Mouse (Mus musculus): ENCODE measurements at regions not wholly inside any gene's neighbourhood (a gene's known extent, or its start where the extent isn't known, plus 50 kb on each side); places are given as distances from the start of the nearest gene placed in this dataset.

DNA sequence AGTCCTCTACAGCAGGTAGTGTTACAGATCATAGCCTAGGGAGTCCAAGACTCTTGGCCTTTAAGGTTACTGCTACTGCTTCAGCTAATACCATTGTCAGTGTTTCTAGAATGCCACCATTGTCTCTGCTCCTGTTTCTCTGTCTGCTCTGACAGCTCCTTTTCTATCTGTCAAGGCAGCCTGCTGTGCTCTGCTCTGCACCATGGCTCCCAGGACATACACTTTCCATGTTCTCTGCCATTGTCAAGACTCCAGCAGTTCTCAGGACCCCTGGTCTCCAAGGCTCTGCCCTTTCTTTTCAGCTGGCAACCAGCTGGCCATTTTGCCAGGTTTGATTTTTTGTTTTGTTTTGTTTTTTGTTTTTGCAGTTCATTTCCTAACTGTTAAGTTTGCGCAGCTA is 208.7 kb downstream of the Otol1 start:
- no peak for ATAC-seq

DNA sequence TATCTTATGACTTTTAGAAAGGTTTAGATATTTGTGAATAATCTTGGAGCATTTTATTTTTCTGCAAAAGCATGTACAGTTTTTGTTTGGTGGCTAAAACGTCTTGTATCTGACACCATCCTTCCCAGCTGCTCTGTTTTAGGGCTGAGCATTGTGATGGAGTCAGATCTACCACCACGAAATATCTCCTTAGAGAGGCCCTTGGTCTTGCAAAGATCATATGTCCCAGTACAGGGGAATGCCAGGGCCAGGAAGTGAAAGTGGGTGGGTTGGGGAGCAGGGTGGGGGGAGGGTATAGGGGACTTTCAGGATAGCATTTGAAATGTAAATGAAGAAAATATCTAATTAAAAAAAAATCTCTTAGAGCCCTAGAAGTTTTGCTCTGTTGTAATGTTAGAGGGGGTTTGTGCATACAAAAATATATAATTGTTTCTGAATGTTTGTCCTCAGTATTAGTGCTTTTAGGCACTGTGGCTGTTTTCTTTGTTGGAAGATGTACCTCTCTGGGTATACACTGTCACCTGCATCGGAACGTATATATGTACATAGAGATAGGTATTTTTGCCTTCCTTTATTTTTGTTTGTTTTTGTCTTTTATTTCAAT is 211.4 kb downstream of the Otol1 start:
- no peak for ATAC-seq

DNA sequence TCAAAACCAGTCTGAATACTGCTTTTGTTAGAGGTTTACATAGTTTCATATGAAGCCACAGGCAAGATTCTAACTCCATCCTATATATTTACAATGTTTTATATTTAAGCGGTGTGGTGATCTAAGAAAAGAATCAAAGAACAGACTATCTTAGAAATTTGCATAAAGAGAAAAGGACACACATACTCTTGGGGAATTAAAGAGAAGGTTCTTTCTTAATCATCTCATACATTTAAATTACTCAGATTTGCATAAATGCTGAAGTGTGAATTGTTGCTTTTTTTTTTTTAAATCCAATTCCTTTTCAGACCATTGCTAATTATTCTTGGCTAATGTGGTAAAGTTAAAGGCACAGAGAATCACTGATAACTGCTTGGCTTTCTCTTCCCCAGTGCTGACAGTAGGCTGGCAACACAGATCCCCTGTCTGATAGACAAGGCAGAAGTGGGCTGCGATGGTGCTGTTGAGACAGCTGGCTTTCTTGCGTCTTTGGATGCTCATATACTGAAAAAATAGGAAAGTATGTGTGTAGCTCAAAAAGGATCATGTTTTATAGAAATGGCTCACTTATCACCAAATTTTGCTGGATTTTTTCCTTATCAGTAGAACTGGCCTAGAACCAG is 216.1 kb downstream of the Otol1 start:
- ATAC-seq: no peak

DNA sequence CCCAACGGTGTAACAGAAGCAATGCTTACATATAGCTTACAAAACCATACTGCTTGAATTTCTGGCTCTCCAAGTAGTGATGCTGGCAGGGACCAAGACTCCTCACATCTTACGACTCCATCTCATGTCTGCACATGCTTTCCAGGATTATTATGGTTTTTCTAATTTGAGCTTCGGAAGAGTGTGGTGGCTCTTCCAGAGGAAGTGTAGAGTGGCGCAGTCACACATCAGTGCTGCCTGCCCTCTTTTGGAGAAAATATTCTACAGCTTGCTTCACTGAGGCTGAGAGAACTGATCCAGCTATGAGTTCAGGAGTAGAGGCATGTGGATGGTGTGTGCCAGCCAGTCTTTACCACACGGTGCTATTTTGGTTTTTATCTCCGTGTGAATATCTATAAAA is 217.4 kb downstream of the Otol1 start:
- ATAC-seq: no peak

DNA sequence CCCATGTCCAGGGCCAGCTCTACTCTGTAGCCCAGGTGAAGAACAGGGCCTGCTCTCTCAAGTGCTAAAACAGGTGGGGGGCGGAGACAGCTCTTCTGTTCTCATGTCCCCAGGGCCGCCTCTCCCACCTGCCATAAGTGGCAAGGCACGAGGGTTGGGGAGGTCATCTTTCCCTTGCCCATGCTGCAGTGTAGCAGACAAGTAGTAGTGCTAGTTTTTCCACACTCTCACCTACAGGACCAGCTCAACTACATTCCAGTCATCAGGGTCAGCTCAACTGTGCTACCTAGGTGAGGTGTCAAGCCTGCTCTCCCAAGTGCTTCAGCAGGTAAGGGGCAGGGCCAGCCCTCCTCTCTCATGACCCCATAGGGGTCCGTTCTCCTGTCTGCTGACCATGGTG is 219.8 kb downstream of the Otol1 start:
- ATAC-seq: no peak

DNA sequence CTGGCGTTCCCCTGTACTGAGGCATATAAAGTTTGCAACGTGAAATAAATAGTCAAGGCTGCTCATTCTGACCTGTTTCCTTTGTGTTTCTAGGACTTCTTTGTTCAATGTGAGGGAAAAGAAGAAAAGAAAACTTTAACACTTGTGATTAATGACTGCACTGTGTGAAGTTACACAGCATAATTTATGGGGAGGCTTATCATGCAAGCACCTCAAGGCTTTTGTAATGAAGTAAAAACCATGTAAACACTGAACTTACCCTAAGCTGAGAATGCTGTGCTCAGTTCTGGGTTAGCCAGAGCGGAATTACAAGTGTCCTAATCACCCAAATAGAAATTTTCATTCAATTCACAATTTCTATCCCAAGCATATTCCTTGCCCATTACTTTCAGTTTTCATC is 241.2 kb downstream of the Otol1 start:
- ATAC-seq: no peak

DNA sequence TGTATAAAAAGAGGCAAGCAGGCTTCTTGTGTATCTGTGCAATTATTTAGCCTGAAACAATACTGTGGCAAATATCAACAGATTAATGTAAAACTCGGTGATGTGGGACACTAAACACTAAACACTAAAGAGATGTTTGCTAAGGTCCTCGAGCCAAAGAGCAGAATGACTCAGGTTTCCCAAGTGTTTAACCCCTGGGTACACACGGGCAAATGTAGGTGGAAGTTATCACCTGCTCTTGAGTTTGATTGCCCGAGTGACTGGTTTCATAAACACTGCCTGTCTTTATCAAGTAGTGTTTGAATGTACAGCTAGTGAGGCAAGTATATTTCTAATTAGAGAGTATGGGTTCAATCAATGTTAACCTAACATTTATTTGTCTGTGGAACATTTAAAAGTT is 242.5 kb downstream of the Otol1 start:
- ATAC-seq: no peak

DNA sequence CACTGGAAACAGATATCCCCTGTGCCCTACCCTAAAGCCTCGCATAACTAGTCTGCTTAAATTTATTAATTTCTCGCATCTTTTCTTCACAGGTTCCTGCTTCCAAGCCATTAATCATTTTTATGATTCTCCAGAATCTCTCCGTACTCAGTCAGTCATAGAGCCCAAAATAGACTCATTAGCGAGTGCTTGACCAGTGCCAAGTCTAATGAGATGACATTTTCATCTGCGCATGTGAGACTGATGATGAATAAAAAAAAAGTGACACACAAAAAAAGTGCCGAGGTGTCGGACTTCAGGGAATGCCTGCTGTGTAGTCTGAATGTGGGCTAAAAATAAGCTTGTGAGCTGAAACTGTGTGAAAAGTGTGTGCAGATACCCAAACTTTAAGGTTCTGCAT is 243.3 kb downstream of the Otol1 start:
- ATAC-seq: no peak

DNA sequence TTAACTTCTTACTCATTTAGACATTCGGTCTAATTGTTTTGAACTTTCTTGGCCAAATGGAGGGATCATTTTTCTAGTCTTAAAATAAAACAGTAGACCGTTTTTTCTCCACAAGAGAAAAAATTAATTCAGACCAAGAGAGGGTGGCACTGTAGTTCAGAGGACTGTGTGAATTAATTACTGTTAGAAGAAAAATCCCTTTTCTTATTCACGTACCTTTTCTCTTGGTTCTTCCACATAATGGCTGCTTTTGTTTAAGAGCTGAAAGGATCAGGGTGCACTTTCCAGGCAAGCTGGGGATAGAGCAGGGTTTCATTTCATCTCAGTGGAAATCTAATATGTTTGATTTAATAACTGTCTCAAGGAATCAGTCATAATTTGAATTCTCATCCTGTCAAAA is 255.9 kb downstream of the Otol1 start:
- ATAC-seq: no peak

DNA sequence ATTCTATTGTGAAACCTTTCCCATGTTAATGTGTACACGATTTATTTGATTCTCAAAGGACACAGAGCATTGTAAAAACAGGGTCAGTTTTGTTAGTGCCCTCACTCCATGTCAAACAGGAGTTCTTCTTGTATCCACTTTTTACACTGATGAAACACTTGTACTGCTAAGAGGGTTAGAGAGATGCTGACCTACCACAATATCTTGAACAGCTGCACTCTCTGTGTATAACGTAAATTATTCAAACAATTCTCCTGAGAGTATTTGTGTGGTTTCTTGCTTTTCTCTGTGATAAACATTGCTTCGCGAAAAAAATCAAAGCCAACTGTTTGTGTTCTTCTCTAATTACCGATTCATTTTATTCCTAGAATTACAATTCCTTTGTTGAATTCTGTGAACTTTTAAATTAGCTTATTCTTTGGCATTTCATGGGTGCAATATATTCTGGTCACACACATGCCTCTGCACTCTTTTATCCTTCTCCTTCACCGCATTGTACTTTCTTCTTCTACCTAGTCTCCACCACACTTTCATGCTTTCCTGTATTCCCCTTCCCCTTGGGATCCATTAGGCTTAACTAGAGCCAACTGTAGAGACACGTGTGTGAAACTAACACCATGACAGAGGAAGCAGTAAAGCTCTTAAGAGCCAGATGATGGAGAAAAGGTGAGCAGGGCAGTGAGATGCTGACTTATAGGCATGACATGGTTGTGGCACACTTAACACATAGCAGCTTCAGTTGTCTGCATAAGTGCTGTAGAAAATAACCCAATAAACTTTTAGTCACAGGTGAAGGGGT is 281.4 kb downstream of the Otol1 start:
- no peak for ATAC-seq

DNA sequence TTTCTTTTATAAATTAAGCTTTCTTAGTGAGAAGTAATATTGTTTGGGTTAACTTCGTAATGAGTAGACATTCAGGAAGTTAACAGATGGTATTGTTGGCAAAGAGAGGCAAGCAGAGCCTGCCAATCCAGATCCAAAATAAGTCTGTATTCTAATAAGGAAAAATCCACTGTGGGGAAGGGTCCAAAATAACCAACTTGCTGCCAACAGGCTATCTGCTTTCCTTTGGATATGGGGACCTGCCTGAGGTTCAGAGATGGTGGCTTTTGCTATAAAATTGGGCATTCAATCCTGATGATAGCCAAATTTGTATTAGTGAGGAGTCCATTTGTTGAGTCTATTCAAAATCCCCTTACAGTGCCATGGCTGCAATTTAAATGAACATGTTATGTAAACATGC is 300.1 kb downstream of the Otol1 start:
- no peak for ATAC-seq

DNA sequence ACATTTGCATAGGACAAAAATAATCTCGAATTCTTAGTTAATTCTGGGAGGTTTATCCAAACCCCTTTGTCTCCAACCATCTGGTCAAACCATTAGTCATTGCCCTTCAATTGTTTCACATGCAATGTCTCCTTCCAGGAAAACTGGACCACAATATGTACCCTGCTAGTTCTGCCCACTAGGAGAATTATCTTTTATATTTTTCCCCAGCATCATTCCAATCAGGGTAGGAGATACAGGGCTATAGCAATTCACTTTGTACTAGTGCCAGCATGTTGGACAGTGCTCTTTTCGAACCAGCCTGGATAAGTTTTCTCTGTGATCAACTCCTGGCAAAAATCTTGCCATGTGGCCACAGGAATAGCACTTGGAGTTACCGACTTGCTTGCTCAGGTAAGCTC is 300.6 kb downstream of the Otol1 start:
- no peak for ATAC-seq

DNA sequence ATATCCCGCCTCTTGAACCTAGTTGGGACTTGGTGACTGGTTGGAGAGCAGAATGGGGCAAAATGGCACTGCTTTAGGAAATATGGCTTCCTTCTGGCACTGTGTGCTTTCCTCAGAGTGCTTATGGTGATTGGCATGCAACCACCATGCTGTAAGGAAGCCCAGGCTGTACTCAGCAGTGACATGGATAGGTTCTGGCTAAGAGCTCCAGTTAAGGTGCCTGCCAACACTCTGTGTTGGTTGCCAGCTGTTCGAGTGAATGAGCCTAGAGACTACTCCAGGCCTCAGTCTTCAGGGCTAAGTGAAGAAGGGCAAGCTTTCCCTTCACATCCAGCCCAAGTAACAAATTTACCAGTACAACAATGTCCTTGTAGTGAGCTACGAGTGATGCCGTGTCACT is 301.9 kb downstream of the Otol1 start:
- no peak for ATAC-seq

DNA sequence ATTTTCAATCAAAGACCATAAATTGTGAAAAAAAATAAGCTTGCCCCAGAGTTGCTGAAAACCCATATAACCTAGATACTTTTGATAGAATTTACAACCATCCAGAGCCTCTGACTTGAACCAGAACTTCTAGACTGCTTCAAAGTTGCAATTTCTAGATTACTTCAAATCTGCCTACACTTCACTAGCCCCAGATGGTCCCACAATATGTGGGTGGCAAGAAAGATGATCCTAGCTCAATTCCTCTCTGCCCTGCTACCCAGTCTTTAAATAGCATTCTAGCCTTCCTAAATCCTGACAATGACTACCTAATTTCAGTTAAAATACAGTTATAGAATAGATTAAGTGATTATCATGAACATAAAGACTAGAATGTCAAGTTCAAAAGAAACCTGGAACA is 303.6 kb downstream of the Otol1 start:
- no peak for ATAC-seq

DNA sequence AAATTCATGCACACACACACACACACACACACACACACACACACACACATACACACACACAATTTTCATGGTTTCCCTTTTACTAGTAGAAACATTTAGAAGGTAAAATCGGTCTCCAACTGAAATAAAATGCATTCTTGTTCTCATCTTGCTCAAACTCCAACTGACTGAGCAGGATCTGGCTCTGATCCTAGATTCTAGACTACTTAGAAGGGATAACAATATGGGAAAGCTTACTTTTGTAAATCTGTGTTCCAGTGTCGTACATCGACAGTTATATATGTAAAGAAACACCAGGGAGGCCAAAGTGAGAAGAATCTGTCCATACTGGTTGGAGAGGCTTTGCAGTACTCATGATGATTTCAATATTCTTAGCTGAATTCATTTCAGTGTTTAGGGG is 304.6 kb downstream of the Otol1 start:
- ATAC-seq: no peak

DNA sequence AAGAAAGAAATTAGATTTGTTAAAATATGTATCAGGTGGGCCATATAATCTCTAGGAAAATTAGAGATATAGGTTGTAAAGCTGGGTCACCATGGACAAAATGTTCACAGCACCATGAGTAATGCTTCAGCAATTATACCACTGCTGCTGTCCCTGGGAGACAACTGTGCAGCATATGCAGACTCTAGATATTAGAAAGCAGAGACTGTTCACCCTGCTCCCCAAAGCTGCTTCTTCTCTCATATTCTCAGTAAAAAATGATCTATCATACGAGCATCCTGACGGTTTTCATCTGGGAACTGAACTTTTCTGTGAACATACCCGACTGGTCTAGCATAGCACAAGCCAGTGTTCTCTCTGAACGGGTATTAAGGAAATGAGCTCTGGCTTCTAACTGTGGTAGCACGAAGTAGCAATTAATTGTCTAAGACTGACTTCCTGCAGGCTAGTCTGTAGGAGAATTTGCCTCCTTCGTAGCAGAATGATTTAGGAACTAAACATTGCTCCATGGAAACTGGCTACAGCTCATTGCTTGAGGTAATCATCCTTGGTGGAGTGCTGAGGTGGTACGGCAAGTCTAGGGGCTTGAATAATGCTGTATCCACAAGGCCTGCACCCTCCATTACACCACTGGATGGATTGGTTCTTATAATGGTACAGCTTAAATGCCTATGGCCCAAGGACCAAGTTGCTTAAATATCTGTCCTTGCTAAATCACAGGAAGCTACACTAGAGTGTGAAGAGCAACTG is 305.9 kb downstream of the Otol1 start:
- no peak for ATAC-seq

DNA sequence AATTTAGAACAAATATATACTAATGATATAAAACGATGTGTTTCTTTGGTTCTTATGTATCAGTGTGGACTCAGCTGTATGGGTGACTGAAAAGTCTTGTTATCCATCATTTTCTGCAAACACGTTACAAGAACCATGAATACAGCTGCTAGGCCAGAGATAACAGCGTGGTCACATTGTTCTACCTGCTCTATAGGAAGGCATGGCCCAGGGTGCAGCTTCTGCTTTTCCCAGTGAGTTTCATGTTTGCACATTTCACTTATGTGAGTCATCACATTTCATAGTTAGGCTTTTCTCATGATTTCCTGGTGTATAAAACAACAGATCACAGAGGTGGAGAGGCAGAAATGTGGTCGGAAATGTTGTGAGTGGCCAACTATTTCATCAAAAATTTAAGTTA is 306.8 kb downstream of the Otol1 start:
- no peak for ATAC-seq

DNA sequence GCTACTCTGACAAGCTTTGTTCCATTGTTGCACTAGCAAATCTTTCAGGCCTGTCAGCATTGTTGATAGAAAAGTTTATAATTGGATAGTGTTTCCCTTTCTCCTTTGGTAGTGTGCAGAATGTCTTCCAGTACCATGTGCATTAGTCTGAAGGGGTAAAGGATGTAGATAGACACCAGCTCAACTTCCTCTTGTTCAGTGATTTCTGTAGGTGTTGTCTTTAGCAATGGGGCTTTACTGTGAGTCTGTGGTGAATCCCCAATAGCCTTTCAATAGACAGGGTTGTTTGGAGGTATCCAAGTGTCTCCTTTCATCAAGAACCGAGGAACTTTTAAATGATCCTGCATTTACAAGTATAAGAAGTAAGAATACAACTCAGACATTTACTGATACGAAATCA is 311.0 kb downstream of the Otol1 start:
- ATAC-seq: no peak

DNA sequence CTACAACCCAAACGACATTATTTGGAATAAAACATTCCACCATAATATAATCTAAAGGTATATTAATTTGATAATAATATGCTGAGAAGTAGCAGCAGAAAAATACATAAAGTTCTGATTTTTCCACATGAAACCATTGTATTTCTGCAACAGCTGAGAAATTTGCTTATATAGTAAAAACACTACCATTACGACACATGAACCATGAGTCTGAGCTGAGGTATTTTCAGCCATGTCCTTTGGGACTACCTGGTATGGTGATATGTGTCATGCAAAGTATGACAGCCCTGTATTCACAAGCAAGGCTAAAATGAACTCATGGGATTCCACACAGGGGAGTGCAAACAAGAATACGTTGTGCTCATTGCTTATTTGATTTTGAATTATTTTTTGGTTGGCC is 311.7 kb downstream of the Otol1 start:
- ATAC-seq: no peak

DNA sequence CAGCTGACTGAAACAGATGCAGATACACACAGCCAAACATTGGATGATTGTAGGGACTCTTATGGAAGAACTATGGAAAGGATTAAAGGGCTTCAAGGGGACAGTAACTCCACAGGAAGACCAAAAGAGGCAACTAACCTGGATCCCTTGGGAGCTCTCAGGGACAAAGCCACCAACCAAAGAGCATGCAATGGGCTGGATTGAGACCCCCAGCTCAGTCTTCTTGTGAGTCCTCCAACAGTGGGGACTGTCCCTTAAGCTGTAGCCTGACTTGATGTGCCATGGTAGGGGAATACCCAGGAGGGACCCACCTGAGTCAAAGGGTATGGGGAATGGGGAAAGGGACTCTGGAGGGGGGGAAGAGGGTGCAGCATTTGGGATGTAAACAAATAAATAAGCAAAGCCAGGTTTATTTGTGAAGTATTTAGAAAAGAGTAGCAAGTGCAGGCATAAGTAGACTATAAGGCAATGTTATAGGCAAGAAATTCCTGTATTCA is 313.8 kb downstream of the Otol1 start:
- ATAC-seq: no peak

DNA sequence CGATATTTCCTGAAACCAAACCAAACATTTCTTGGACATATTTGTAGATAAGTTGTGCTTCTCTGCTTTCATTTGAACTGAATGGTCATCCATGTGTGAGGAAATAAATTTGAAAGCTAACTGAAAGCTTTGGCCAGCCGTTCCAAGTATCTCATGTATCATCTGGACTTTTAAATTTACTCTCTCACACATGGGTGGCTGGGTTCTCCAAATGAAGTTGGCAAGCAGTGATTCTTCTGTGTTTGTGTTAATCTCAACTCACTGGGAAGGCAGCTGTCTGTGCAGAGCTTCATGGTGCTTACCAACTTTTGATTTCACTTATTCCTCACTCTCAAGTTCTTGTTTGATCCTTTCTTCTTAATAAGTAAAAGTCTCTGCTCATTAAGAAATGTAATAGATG is 317.3 kb downstream of the Otol1 start:
- no peak for ATAC-seq
